Mouse (Mus musculus) cerebellum, postnatal 14 days (tissue): ENCODE results near the gene Gm47791.

Source experiments
- DNase-seq, 2 experiments: peaks; one replicate each; pipeline ENCODE4 v3.0.0; 2021; ENCODE audit warnings: mixed read lengths in 2 of 2

Gm47791 gene

DNA sequence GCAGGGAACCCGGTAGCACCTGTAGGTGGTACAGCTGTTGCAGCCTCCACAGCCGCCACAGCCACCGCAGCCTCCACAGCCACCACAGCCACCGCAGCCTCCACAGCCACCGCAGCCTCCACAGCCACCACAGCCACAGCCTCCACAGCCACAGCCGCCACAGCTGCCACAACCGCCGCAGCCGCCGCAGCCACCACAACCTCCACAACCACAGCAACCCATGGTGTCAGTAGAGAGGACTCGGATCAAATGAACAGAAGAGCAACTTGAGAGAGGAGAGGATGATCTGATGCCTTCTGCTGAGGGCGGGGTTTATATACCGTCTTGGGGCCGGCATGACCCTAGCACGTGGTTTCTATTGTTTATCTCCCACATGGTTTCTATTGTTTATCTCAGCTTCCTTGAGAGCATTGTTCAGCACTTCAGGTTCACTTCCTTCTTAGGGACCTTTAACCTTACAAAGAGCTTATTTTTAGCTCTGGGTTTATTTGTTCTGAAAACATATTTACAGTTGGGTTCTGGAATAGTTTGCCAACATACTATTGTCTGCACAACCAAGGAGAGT lies at the start of gene Gm47791:
Gene Gm47791 (minus strand): TSS at position 222 of the 565 bp plus-strand sequence.
- DNase-seq = no peak

GRCm38 (mm10) chr1:82820626-82821186 lies 49.7 kb upstream of the Gm47791 start:
- DNase-seq = no peak

GRCm38 (mm10) chr1:82820179-82820578 lies 49.1 kb upstream of the Gm47791 start:
- no peak for DNase-seq

GRCm38 (mm10) chr1:82819366-82819765 lies 48.3 kb upstream of the Gm47791 start:
- DNase-seq = no peak

GRCm38 (mm10) chr1:82815941-82816716 lies 45.1 kb upstream of the Gm47791 start:
- DNase-seq = no peak

- DNase-seq = no peak
Observed at GRCm38 (mm10) chr1:82811766-82812165, 40.7 kb upstream of the Gm47791 start.

DNA sequence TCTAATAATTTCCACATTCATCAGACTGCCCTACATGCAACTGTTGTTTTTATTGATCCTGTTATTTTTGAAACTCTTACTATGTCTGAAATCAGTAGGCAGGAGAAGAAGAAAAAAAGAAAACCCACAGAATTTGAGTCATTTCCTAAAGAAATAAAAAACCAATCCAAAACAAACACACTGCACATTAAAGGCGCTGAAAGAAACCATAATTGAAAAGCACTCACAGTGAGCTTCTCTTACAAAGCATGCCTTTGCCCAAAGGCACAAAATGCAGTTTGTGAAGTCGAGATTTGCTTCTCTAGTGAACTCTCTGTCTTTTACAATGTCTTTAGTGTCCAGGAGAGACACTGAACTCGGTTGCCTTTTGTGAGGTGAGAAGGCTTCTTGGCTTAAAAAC lies 37.5 kb upstream of the Gm47791 start:
- DNase-seq = no peak

DNA sequence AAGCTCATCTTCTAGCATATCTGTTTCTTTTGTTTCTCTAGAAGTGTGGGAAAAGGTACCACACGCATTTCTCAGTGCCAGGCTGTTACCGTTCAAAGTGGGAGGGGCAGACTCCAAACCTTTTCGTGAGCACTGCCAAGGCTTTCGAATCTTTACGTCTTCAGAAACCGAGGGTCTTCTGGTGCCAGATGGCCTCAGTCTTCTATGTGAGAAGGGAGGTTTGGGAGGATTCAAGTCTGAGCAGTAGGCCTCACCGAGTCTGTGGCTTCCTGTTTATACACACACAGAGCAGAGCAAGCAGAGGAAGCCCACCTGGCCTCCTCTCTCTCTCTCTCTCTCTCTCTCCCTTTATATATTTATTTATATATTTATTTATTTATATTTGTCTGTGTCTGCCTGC lies 36.2 kb upstream of the Gm47791 start:
- no peak for DNase-seq

GRCm38 (mm10) chr1:82806391-82806790 lies 35.3 kb upstream of the Gm47791 start:
- no peak for DNase-seq

GRCm38 (mm10) chr1:82804059-82804458 lies 33.0 kb upstream of the Gm47791 start:
- no peak for DNase-seq

GRCm38 (mm10) chr1:82803608-82804007 lies 32.6 kb upstream of the Gm47791 start:
- peak in 1 of 2 experiments; percentile 17 for DNase-seq

GRCm38 (mm10) chr1:82801105-82801783 lies 30.2 kb upstream of the Gm47791 start:
- peak; percentile 29 to 32 for DNase-seq

GRCm38 (mm10) chr1:82798922-82799321 lies 27.9 kb upstream of the Gm47791 start:
- DNase-seq = no peak

- DNase-seq = no peak
Observed at GRCm38 (mm10) chr1:82798304-82798703, 27.3 kb upstream of the Gm47791 start.

- DNase-seq = no peak
Observed at GRCm38 (mm10) chr1:82797088-82797487, 26.0 kb upstream of the Gm47791 start.

GRCm38 (mm10) chr1:82795702-82796443 lies 24.8 kb upstream of the Gm47791 start:
- DNase-seq = no peak

DNA sequence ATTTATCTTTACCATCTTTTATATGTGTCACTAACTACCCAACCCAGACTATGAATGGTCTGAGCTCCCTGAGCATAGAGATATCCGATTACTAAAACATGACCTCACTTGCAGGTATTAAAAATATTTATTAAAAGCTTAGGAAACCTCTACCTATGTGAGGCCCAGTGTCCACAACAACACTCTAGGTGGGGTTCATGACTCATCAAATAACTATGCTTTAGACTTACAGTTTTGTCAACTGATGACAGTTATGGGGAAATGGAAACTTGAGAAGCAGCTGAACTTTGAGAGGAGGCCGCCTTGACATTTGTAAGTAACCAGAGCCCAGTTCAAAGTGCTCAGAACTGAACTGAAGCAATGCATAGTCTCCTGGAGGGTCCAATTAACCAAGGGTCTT lies 24.2 kb upstream of the Gm47791 start:
- no peak for DNase-seq

DNA sequence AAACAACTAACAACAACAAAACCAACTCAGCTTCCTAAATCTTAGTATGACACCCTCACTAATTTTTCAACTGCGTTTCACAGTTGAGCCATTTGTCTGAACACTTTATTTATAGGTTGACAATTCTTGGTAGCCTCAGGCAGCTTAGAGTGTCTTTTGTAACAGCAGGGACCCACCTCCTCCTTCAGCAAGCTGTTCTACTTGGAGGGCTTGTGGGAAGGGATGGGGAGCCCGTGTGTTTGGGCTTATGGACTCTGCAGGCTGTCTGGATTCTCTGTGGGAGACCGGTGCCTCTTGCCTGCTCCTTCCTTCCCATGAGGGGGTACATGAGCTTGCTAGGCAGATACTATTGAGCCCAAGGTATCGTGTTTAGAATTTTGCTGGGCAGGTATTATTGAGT lies 22.9 kb upstream of the Gm47791 start:
- peak; percentile 14 to 45 for DNase-seq

GRCm38 (mm10) chr1:82793110-82793509 lies 22.1 kb upstream of the Gm47791 start:
- DNase-seq = no peak

GRCm38 (mm10) chr1:82792238-82792637 lies 21.2 kb upstream of the Gm47791 start:
- no peak for DNase-seq

GRCm38 (mm10) chr1:82791105-82791504 lies 20.1 kb upstream of the Gm47791 start:
- DNase-seq = peak; percentile 16 to 20

DNA sequence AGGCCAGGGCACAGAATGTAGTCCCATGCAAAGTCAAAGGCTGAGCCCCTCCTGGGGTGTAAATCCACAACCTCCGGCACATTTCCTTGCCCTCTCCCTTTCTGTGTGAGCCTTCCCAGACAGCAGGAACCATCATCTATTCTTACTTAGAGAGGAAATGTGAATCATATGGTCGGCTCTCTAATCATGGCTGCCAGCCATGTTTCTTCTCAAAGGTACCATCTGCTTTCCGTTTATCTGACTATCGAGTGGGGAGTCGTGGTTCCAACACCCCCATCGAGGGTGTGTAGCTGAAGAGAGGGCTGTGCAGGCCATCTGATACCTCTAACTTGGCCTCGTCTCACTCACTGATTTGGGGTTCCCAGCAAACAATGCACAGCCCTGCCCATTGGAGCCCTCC lies 17.0 kb upstream of the Gm47791 start:
- peak; percentile 46 to 70 for DNase-seq

DNA sequence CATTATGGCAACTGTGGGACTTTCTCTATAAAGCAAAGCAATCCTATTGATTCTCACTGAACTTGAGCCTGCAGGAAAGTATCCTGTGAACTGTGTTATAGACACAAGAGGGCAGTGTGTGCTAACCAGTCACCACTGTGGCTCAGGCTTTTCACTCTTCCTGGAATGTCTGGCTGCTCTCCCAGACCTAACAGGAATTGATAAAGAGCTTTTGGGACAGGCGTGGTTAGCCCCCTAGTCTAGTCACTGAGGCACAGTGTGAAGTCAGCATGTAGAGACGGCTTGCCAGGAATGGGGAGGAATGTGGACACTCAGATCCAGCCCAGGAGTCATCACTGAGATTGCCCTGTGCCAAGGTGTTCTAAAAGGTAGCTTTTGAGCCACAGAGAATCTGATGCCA lies 16.4 kb upstream of the Gm47791 start:
- DNase-seq = peak; percentile 80 to 82
